In the genomic region with DNA sequence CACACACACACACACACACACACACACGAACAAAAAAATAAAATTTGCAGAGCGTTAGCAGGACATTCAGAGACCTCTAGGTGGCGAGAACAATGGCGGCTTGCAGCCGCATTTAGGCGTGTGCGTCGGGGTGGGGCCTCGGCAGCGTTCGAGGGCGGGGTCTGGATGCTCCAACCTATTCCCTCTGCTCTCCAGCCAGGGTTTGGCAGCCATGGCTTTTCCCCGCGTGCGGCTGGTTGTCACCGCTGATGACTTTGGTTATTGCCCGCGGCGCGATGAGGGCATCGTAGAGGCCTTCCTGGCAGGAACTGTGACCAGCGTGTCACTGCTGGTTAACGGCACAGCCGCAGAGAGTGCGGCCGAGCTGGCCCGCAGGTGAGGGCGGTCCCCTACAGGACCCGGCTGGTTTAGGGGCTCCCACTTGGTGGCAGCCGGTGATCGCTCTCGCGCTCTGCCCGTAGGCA, we compare ENCODE assay signal across 8 mouse cellular contexts. TPM values are rescaled to one million over a fixed set of nuclear protein-coding genes. Genes with fewer than 3 reads are reported as not detected.
DNase-seq lines count a peak whose midpoint lies in the region; ATAC-seq lines count a peak whose summit lies in the region.

TSS of gene Ccdc116 (minus strand) at position 458 of the 464 bp plus-strand sequence.

- ATAC-seq in intestine, embryonic 14.5 days (replicated peaks; ENCODE audit: low FRiP score, low TSS enrichment, low read depth) = peak; percentile 80
- ATAC-seq in megakaryocyte progenitor cell, adult 5-6 weeks (replicated peaks; ENCODE audit: poor library complexity) = peak; percentile 88

- H3K4me3 ChIP-seq in intestine, embryonic 14.5 days (ENCODE audit: low read depth, low read length) = peak within 1 kb of the TSS; percentile 61

- H3K27me3 ChIP-seq in intestine, embryonic 14.5 days (replicated peaks; ENCODE audit: control insufficient read depth, insufficient read depth, low read length) = 0 out of 2 replicates have a peak, but pooled peaks cover 3% of the 10 kb centered on the region

- peak within 1 kb of the TSS; percentile 52 for H3K9ac ChIP-seq in intestine, embryonic 14.5 days (ENCODE audit: low read length)

- WGBS in intestine, embryonic 14.5 days = under 1% methylated on average over 34 of the region's 34 CpGs

- H3K4me2 ChIP-seq in intestine, embryonic 14.5 days (ENCODE audit: low read length) = peak within 1 kb of the TSS; percentile 99

- no peaks in the 10 kb centered on the region for H3K9me3 ChIP-seq in intestine, embryonic 14.5 days (ENCODE audit: control insufficient read depth, low read length)

- no peaks in the 10 kb centered on the region for H3K36me3 ChIP-seq in intestine, embryonic 14.5 days (ENCODE audit: control insufficient read depth, insufficient read depth, low read length)

- H3K27ac ChIP-seq in intestine, embryonic 14.5 days (ENCODE audit: low read depth) = no peak within 1 kb of the TSS

- DNase-seq in adrenal gland, adult 8-10 months = peak; percentile 68
- peak; percentile 95 for DNase-seq in embryo, embryonic 11 days
- peak; percentile 68 for DNase-seq in gastrocnemius, postnatal 25 days
- peak; percentile 91 for DNase-seq in intestine, embryonic 14.5 days (ENCODE audit: low spot score)
- DNase-seq in left cerebral cortex, postnatal 10 days (ENCODE audit: extremely low spot score in 1 of 2, low spot score in 2 of 2) = peak; percentile 65 to 90
- peak; percentile 89 to 90 for DNase-seq in right cerebral cortex, postnatal 10 days (ENCODE audit: low spot score in 2 of 2)
- DNase-seq in urinary bladder, postnatal 4 days (ENCODE audit: low spot score in 2 of 2) = peak; percentile 70 to 81

- peaks cover 13% of the 10 kb centered on the region for H3K4me1 ChIP-seq in intestine, embryonic 14.5 days (replicated peaks; ENCODE audit: control insufficient read depth, insufficient read depth, low read length)

- intact Hi-C loops in left cerebral cortex, postnatal 10 days (cut with DNase I) = no loop called here

RNA-seq across cellular contexts. Expression of gene Ccdc116, which starts in this region (rescaled TPM):
- under 1 TPM; 0.35 to 0.66 (median 0.47) TPM for total RNA-seq in adrenal gland, adult 8-10 months (2022)
- total RNA-seq in gastrocnemius, postnatal 25 days (2021) = under 1 TPM in 1 of 2 experiments, not detected in 1; 0.19 TPM
- 2.0 and 2.2 TPM in 2 replicates for polyA plus RNA-seq in intestine, embryonic 14.5 days (2014; fragmentation: Nextera tagmentation; extraction: Ambion mirVana)
- total RNA-seq in left cerebral cortex, postnatal 10 days (2021) = 1 to 10 TPM; 7.7 to 8.7 TPM
- 2.2 and 4.8 TPM in 2 replicates for total RNA-seq in megakaryocyte progenitor cell, adult 5-6 weeks (2015)
- 2.0 and 8.1 TPM in 2 replicates for total RNA-seq in megakaryocyte progenitor cell, adult 5-6 weeks (2017)

Comparison
In these comparisons a context has a peak if more than half of its experiments do, and no peak if none do; other contexts are left out.
1. Peak in DNase-seq in adrenal gland, adult 8-10 months; RNA of the gene not detected or under 1 TPM.
2. Peak in DNase-seq in gastrocnemius, postnatal 25 days; RNA of the gene not detected or under 1 TPM.